Mouse (Mus musculus): ENCODE measurements around the gene Prkcq.

Gene Prkcq

DNA sequence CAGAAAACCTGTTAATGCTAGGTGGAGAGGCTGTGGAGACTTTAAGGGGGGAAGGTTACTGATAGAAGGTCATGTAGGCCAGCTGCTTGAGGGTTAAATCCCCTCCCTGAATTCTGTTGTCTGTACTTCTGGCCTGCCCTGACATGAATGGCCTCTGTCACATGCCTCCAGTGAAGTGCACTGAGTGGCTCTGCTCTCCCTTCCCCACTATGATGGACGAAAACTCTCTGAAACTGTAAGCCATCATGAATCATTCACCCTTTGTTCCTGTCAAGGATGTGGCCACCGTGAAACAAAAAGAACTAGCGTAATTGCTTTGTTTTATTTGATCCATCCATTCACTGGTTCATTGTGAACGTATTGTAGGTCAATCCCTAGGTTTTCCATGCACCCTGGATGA, 44.5 kb downstream of the Prkcq start:
- H3K27me3 ChIP-seq (ENCODE audit: insufficient read depth, low read length): no peaks in the 10 kb centered on the region
- H3K36me3 ChIP-seq (ENCODE audit: insufficient read depth, low read length): no peaks in the 10 kb centered on the region
- no peak for TF ChIP-seq POU5F1 (IDR thresholded peaks at IDR 0.05; ENCODE audit: borderline replicate concordance, low read length)
- peak; percentile 28; the same call in 1 of the 2 replicates for TF ChIP-seq NANOG (IDR thresholded peaks at IDR 0.05; ENCODE audit: borderline replicate concordance, low read length)
- no peaks in the 10 kb centered on the region for H3K9me3 ChIP-seq (ENCODE audit: low read length)
- H3K4me3 ChIP-seq (replicated peaks; ENCODE audit: low read length): no peak overlapping the region
- no peaks in the 10 kb centered on the region for H3K4me1 ChIP-seq (replicated peaks; ENCODE audit: low read depth, low read length)

DNA sequence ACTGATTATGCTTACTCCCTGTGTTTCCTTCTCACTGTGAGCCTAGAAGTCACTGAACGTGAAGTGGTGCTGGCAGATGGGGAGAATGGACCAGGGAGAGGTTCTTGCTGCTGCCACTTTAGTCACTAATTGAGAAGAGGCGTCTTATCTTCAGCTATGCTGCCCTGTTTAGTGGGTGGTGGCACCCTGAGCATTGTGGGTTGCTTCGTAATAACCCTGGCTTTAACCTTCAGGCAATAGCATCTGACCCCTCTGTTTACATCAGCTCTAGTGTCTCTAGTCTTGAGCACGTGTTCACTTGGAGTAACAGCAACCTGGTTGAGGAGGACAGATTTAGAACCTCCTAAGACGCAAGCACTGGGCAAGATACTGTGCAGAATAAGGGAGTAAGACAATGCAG, 44.9 kb downstream of the Prkcq start:
- no peaks in the 10 kb centered on the region for H3K27me3 ChIP-seq (ENCODE audit: insufficient read depth, low read length)
- TF ChIP-seq POU5F1 (IDR thresholded peaks at IDR 0.05; ENCODE audit: borderline replicate concordance, low read length) (no peak), NANOG (IDR thresholded peaks at IDR 0.05; ENCODE audit: borderline replicate concordance, low read length) (no peak), CTCF (conservative IDR thresholded peaks at IDR 0.05; ENCODE audit: low read length) (no peak)
- H3K36me3 ChIP-seq (ENCODE audit: insufficient read depth, low read length): no peaks in the 10 kb centered on the region
- no peaks in the 10 kb centered on the region for H3K4me1 ChIP-seq (replicated peaks; ENCODE audit: low read depth, low read length)
- no peak overlapping the region for H3K4me3 ChIP-seq (replicated peaks; ENCODE audit: low read length)
- H3K9me3 ChIP-seq (ENCODE audit: low read length): no peaks in the 10 kb centered on the region

DNA sequence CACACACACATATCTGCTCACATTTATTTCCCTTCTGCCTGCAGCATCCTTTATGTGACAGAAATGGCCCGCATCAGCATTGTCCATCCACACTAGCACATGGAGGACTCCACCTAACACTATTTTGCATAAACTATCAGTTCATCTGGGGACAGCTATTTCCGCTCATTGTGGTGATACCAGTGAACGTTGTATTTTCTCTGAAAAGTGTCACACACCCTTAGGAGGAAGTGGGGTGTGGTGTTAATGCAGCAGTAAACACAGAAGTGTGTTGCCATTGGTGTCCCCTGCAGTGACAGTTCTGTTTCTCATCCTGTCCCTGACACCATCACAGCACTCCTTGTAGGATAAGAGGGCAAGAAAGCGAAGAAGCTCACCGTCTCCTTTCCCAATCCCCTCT, 46.2 kb downstream of the Prkcq start:
- Histone ChIP-seq H3K9me3 (ENCODE audit: low read length) (no peaks in the 10 kb centered on the region), H3K36me3 (ENCODE audit: insufficient read depth, low read length) (no peaks in the 10 kb centered on the region), H3K4me3 (replicated peaks; ENCODE audit: low read length) (no peak overlapping the region), H3K27me3 (ENCODE audit: insufficient read depth, low read length) (no peaks in the 10 kb centered on the region), H3K4me1 (replicated peaks; ENCODE audit: low read depth, low read length) (no peaks in the 10 kb centered on the region)
- TF ChIP-seq NANOG (IDR thresholded peaks at IDR 0.05; ENCODE audit: borderline replicate concordance, low read length): no peak
- no peak for TF ChIP-seq POU5F1 (IDR thresholded peaks at IDR 0.05; ENCODE audit: borderline replicate concordance, low read length)
- no peak for TF ChIP-seq CTCF (conservative IDR thresholded peaks at IDR 0.05; ENCODE audit: low read length)

DNA sequence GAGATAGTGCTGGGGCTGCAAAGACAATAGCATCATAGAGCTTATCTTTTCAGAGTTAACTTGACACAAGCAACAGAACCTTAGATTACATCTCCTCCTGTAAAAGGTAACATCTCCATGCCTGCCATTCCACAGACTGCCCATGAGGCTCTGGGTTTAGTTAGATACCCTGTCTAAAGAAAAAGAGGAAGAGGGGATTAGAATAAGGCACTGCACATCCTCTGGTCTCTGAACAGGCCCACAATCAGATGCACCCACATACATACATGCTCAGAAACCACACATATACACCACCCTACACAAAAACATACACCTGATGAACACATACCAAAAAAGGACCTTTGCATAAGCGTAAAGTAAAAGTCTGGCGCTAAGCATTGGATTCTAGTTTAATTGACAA, 47.4 kb downstream of the Prkcq start:
- Histone ChIP-seq H3K9me3 (ENCODE audit: low read length) (no peaks in the 10 kb centered on the region), H3K4me3 (replicated peaks; ENCODE audit: low read length) (no peak overlapping the region), H3K27me3 (ENCODE audit: insufficient read depth, low read length) (no peaks in the 10 kb centered on the region), H3K4me1 (replicated peaks; ENCODE audit: low read depth, low read length) (no peaks in the 10 kb centered on the region), H3K36me3 (ENCODE audit: insufficient read depth, low read length) (no peaks in the 10 kb centered on the region)
- TF ChIP-seq CTCF (conservative IDR thresholded peaks at IDR 0.05; ENCODE audit: low read length): no peak
- TF ChIP-seq POU5F1 (IDR thresholded peaks at IDR 0.05; ENCODE audit: borderline replicate concordance, low read length): no peak
- TF ChIP-seq NANOG (IDR thresholded peaks at IDR 0.05; ENCODE audit: borderline replicate concordance, low read length): no peak

DNA sequence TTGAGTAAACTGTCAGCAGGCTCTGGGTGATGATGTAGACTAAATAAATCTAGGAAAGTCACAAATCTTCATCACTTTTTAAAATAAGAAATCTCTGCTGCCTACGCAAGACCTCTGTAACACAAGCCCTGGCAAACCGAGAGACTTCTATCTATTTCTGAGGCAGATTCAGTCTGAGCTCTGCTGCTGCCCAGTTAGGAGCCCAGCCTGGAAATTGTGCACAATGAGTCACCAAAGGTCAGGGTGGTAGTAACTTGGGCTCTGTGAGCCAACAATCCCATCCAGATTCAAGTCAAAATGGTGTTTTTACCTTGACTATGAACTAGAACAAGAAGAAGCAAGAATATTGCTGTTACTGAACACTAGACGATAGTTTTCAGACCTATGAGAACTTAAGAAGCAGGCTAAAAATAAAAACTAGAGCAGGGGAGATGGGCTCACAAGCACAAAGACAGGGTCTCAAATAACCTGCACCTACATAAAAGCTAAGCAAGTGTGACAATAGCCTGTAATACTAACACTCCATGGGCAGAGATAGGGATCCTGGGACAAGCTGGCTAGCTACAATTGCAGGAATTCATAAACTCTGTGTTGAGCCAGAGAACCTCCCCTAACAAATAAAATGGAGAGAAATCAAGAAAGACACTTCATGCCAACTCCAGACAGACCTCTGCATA, 53.0 kb downstream of the Prkcq start:
- Histone ChIP-seq H3K27me3 (ENCODE audit: insufficient read depth, low read length) (no peaks in the 10 kb centered on the region), H3K4me1 (replicated peaks; ENCODE audit: low read depth, low read length) (no peaks in the 10 kb centered on the region), H3K9me3 (ENCODE audit: low read length) (no peaks in the 10 kb centered on the region), H3K36me3 (ENCODE audit: insufficient read depth, low read length) (no peaks in the 10 kb centered on the region), H3K4me3 (replicated peaks; ENCODE audit: low read length) (no peak overlapping the region)
- TF ChIP-seq CTCF (conservative IDR thresholded peaks at IDR 0.05; ENCODE audit: low read length): no peak
- TF ChIP-seq NANOG (IDR thresholded peaks at IDR 0.05; ENCODE audit: borderline replicate concordance, low read length): no peak
- TF ChIP-seq POU5F1 (IDR thresholded peaks at IDR 0.05; ENCODE audit: borderline replicate concordance, low read length): no peak

DNA sequence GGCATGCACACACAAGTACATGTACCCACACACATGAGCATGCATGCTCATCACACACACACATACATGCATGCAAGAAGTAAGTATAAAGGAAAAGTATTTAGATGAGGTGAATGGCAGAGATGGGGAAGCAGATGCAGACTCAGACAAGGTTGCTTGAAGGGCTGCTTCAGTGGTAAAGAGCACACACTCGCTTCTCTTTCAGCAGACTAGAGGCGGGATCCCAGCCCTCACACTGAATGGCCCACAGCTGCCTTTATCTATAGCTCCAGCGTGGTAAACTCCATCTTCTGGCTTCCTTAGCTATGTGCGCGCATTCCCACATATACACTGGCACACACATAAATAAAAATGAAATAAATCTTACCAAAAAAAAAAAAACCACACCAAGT, 53.6 kb downstream of the Prkcq start:
- Histone ChIP-seq H3K36me3 (ENCODE audit: insufficient read depth, low read length) (no peaks in the 10 kb centered on the region), H3K27me3 (ENCODE audit: insufficient read depth, low read length) (no peaks in the 10 kb centered on the region), H3K4me3 (replicated peaks; ENCODE audit: low read length) (no peak overlapping the region), H3K9me3 (ENCODE audit: low read length) (no peaks in the 10 kb centered on the region), H3K4me1 (replicated peaks; ENCODE audit: low read depth, low read length) (no peaks in the 10 kb centered on the region)
- no peak for TF ChIP-seq NANOG (IDR thresholded peaks at IDR 0.05; ENCODE audit: borderline replicate concordance, low read length)
- no peak for TF ChIP-seq POU5F1 (IDR thresholded peaks at IDR 0.05; ENCODE audit: borderline replicate concordance, low read length)
- TF ChIP-seq CTCF (conservative IDR thresholded peaks at IDR 0.05; ENCODE audit: low read length): no peak

DNA sequence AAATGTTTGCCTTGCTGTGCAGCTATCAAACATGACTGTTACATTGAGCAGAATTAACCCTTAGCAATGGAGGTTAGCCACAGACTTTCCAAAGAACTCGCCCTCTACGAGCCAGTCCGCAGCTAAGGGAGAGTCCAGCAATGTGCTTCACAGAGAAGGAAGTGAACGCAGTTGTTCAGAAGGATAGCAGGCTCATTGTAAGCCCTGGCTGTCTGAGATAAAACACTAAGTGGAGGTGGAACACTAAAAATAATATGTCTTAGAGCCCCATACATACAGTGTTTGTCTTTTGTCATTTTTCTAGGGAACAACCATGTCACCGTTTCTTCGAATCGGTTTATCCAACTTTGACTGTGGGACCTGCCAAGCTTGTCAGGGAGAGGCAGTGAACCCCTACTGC, 54.6 kb downstream of the Prkcq start:
- H3K4me1 ChIP-seq (replicated peaks; ENCODE audit: low read depth, low read length): no peaks in the 10 kb centered on the region
- no peaks in the 10 kb centered on the region for H3K9me3 ChIP-seq (ENCODE audit: low read length)
- TF ChIP-seq NANOG (IDR thresholded peaks at IDR 0.05; ENCODE audit: borderline replicate concordance, low read length) (no peak), CTCF (conservative IDR thresholded peaks at IDR 0.05; ENCODE audit: low read length) (no peak), POU5F1 (IDR thresholded peaks at IDR 0.05; ENCODE audit: borderline replicate concordance, low read length) (no peak)
- no peaks in the 10 kb centered on the region for H3K36me3 ChIP-seq (ENCODE audit: insufficient read depth, low read length)
- no peaks in the 10 kb centered on the region for H3K27me3 ChIP-seq (ENCODE audit: insufficient read depth, low read length)
- H3K4me3 ChIP-seq (replicated peaks; ENCODE audit: low read length): no peak overlapping the region

DNA sequence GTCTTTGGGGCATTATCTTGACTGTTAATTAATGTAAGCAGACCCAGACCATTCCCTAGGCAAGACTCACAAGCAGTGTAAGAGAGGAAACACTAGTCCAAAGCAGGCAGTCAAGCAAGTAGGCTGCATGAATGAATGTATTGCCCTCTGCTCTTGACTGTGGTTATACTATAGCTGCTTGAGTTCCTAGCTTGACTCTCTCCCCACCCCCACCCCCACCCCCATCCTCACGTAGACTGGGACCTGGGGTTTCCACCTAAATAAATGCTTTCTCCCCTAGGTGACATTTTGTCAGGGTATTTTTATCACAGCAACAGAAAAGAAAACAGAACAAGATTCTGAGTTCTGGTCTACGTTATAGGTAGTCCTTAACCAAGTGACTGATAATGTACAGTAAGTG, 57.2 kb downstream of the Prkcq start:
- Histone ChIP-seq H3K9me3 (ENCODE audit: low read length) (no peaks in the 10 kb centered on the region), H3K36me3 (ENCODE audit: insufficient read depth, low read length) (no peaks in the 10 kb centered on the region), H3K4me3 (replicated peaks; ENCODE audit: low read length) (no peak overlapping the region), H3K27me3 (ENCODE audit: insufficient read depth, low read length) (no peaks in the 10 kb centered on the region), H3K4me1 (replicated peaks; ENCODE audit: low read depth, low read length) (no peaks in the 10 kb centered on the region)
- no peak for TF ChIP-seq NANOG (IDR thresholded peaks at IDR 0.05; ENCODE audit: borderline replicate concordance, low read length)
- TF ChIP-seq CTCF (conservative IDR thresholded peaks at IDR 0.05; ENCODE audit: low read length): no peak
- TF ChIP-seq POU5F1 (IDR thresholded peaks at IDR 0.05; ENCODE audit: borderline replicate concordance, low read length): no peak

DNA sequence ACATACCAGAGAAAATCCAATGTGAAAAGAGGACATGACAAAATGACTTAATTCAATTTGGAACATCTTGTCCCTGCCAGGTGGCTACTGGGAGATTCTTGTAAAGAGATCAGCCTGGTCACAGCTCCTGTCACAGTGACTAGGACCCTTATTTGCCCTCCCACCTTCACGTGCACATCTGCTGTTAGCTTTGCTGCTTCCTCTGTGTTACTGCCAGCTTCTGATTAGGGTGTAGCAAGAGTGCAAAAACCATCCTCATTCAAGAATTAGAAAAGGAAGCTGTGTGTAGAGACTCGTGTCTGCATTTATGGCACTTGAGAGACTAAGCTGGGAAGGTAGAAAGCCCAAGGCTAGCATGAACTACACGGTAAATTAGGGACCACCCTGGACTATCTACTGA, 59.2 kb downstream of the Prkcq start:
- Histone ChIP-seq H3K27me3 (ENCODE audit: insufficient read depth, low read length) (no peaks in the 10 kb centered on the region), H3K4me1 (replicated peaks; ENCODE audit: low read depth, low read length) (no peaks in the 10 kb centered on the region), H3K36me3 (ENCODE audit: insufficient read depth, low read length) (no peaks in the 10 kb centered on the region), H3K4me3 (replicated peaks; ENCODE audit: low read length) (no peak overlapping the region), H3K9me3 (ENCODE audit: low read length) (no peaks in the 10 kb centered on the region)
- TF ChIP-seq POU5F1 (IDR thresholded peaks at IDR 0.05; ENCODE audit: borderline replicate concordance, low read length) (no peak), NANOG (IDR thresholded peaks at IDR 0.05; ENCODE audit: borderline replicate concordance, low read length) (no peak), CTCF (conservative IDR thresholded peaks at IDR 0.05; ENCODE audit: low read length) (no peak)
